Mouse (Mus musculus) ES-E14 (cell line): ENCODE measurements around the gene Krtap7-1.

ENCODE experiments used
- CHD2 ChIP-seq: IDR thresholded peaks from 2 replicates; pipeline ENCODE4 v1.6.1; 2014; ENCODE audit warnings: mild to moderate bottlenecking, low read depth, low read length, inconsistent platforms
- HCFC1 ChIP-seq: IDR thresholded peaks from 2 replicates; pipeline ENCODE4 v1.6.1; 2012; ENCODE audit warnings: low read length, inconsistent platforms, borderline replicate concordance; ENCODE audit not compliant: insufficient read depth
- MAFK ChIP-seq: IDR thresholded peaks from 2 replicates; pipeline ENCODE4 v1.6.1; 2014; ENCODE audit warnings: mild to moderate bottlenecking, low read depth, low read length, inconsistent platforms; ENCODE audit not compliant: insufficient read depth
- ZC3H11A ChIP-seq: IDR thresholded peaks from 2 replicates; pipeline ENCODE4 v1.6.1; 2012; ENCODE audit warnings: low read depth, mild to moderate bottlenecking, inconsistent platforms, low read length, borderline replicate concordance
- ZNF384 ChIP-seq: IDR thresholded peaks from 2 replicates; pipeline ENCODE4 v1.6.1; 2012; ENCODE audit warnings: low read depth, low read length, inconsistent platforms

DNA sequence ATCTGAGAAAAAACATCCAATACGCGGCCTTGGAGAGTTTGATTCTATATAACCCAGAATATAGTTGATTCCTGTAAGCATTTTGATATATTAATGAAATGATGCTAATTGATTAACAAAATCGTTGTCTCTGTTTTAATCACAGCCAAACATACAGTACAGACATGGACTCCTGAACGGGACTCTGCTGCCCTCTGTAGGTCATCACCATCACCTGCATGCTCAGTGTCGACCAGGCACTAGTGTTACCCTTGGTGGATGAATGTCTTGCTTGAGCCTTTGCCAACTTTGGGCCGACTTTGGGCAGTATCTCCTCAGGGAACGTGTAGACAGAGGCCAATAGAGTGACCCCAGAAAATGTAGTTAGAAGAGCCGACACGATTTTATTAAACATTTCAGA, 9.5 kb upstream of the Krtap7-1 start:
- TF ChIP-seq MAFK: no peak
- no peak for TF ChIP-seq ZNF384
- no peak for TF ChIP-seq CHD2
- TF ChIP-seq ZC3H11A: peak; percentile 25; the same call in 1 of the 2 replicates
- no peak for TF ChIP-seq HCFC1
